Mouse (Mus musculus) layer of hippocampus, adult 11-12 months (tissue): ENCODE measurements around the gene Pabpn1l.
"Not testable (repeated sequence)": the region's sequence is repeated elsewhere in the genome, so short reads cannot be mapped to it uniquely, and the experiment has no call there.

Source experiments
- DNase-seq: peaks from one replicate; pipeline ENCODE4 v3.0.0; 2022; ENCODE audit warnings: low spot score

The Pabpn1l gene

GRCm38 (mm10) chr8:122646337-122646736 lies 23.8 kb upstream of the Pabpn1l start:
- no peak for DNase-seq

GRCm38 (mm10) chr8:122644175-122644954 lies 21.8 kb upstream of the Pabpn1l start:
- DNase-seq = no peak

GRCm38 (mm10) chr8:122642071-122642470 lies 19.5 kb upstream of the Pabpn1l start:
- DNase-seq = peak; percentile 39

- peak; percentile 75 for DNase-seq
Measured at GRCm38 (mm10) chr8:122641406-122641805, 18.9 kb upstream of the Pabpn1l start.

- DNase-seq = no peak
Measured at GRCm38 (mm10) chr8:122640825-122641224, 18.3 kb upstream of the Pabpn1l start.

- DNase-seq = peak; percentile 40
Measured at GRCm38 (mm10) chr8:122639521-122640248, 17.1 kb upstream of the Pabpn1l start.

- DNase-seq = no peak
Measured at GRCm38 (mm10) chr8:122638601-122639000, 16.1 kb upstream of the Pabpn1l start.

GRCm38 (mm10) chr8:122637230-122637629 lies 14.7 kb upstream of the Pabpn1l start:
- no peak for DNase-seq

- no peak for DNase-seq
Measured at GRCm38 (mm10) chr8:122636803-122637175, 14.2 kb upstream of the Pabpn1l start.

GRCm38 (mm10) chr8:122635878-122636802 lies 13.6 kb upstream of the Pabpn1l start:
- DNase-seq = no peak

GRCm38 (mm10) chr8:122633205-122633604 lies 10.7 kb upstream of the Pabpn1l start:
- no peak for DNase-seq

- DNase-seq = not testable (repeated sequence)
Measured at GRCm38 (mm10) chr8:122632134-122632533, 9.6 kb upstream of the Pabpn1l start.

GRCm38 (mm10) chr8:122630696-122631095 lies 8.2 kb upstream of the Pabpn1l start:
- DNase-seq = no peak

GRCm38 (mm10) chr8:122629388-122629787 lies 6.8 kb upstream of the Pabpn1l start:
- DNase-seq = no peak

- no peak for DNase-seq
Measured at GRCm38 (mm10) chr8:122626896-122627295, 4.4 kb upstream of the Pabpn1l start.

GRCm38 (mm10) chr8:122625811-122626210 lies 3.3 kb upstream of the Pabpn1l start:
- DNase-seq = no peak

GRCm38 (mm10) chr8:122624653-122625052 lies 2.1 kb upstream of the Pabpn1l start:
- no peak for DNase-seq

- DNase-seq = no peak
Measured at GRCm38 (mm10) chr8:122623844-122624642, 1.5 kb upstream of the Pabpn1l start.

GRCm38 (mm10) chr8:122620446-122620845 lies 2.1 kb downstream of the Pabpn1l start:
- DNase-seq = no peak

- DNase-seq = no peak
Measured at GRCm38 (mm10) chr8:122618660-122619378, 3.7 kb downstream of the Pabpn1l start.
